Mouse (Mus musculus) C2C12 (cell line): ENCODE measurements around the gene Mall.

Experiments used
- CEBPB ChIP-seq: IDR thresholded peaks from one replicate; pipeline ENCODE4 v1.6.1; 2011; ENCODE audit warnings: low read depth, mild to moderate bottlenecking, control low read depth, moderate library complexity
- CTCF ChIP-seq: IDR thresholded peaks from one replicate; pipeline ENCODE4 v1.5.1; 2011; ENCODE audit not compliant: control insufficient read depth, insufficient read depth, insufficient read length
- MAX ChIP-seq: IDR thresholded peaks from one replicate; pipeline ENCODE4 v1.6.1; 2011; ENCODE audit warnings: mild to moderate bottlenecking, control low read depth
- MYOD1 ChIP-seq: IDR thresholded peaks from one replicate; pipeline ENCODE4 v1.6.1; 2011; ENCODE audit warnings: low read depth; ENCODE audit not compliant: control insufficient read depth, insufficient read length
- MYOG ChIP-seq: IDR thresholded peaks from one replicate; pipeline ENCODE4 v1.6.1; 2011; ENCODE audit not compliant: control insufficient read depth, insufficient read length; ENCODE audit errors: extremely low read depth
- USF1 ChIP-seq: IDR thresholded peaks from one replicate; pipeline ENCODE4 v1.6.1; 2011; ENCODE audit warnings: low read depth, mild to moderate bottlenecking, control low read depth, moderate library complexity

DNA sequence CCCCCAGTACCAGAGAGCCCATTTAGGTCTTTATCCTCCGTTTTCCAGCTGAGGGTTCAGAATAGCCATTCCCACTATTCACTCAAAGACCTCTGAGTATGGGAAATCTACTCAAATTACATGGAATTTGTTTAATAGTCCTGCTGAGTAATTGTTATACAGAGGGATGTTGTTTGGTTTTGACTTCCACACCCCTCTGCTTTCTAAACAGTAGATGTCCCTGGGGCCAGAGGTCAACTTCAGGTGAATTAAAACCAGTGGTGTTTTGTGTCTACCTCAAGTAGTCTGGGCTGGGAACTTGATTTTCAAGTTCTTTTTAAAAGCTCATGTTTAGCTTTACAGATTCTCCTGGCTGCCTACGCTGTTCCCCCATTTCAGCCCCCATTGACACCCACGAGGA is 15.0 kb downstream of the Mall start:
- TF ChIP-seq CTCF (no peak), MAX (no peak), MYOG (no peak), CEBPB (no peak), USF1 (no peak), MYOD1 (no peak)
